Mouse (Mus musculus) midbrain, embryonic 16.5 days (tissue): ENCODE measurements at regions not wholly inside any gene's neighbourhood (a gene's known extent, or its start where the extent isn't known, plus 50 kb on each side); places are given as distances from the start of the nearest gene placed in this dataset.

Experiments used
- ATAC-seq: fragments of 200-750 bp; cut with Nextera tagmentation; 2 replicates; pipeline ENCODE4 v1.8.0; 2017; ENCODE audit warnings: moderate TSS enrichment
- H3K27ac ChIP-seq: fragments of 300-500 bp; sonication (generic); 2 replicates; pipeline ENCODE4 v1.5.1; 2014; ENCODE audit warnings: mild to moderate bottlenecking, low read length, mixed read lengths
- H3K27me3 ChIP-seq: fragments of 300-500 bp; sonication (generic); 2 replicates; pipeline ENCODE4 v1.6.1; 2014; ENCODE audit warnings: low read depth, low read length, mixed read lengths; ENCODE audit not compliant: control insufficient read depth, insufficient read depth
- H3K36me3 ChIP-seq: fragments of 300-500 bp; sonication (generic); 2 replicates; pipeline ENCODE4 v1.6.1; 2014; ENCODE audit warnings: mild to moderate bottlenecking, low read length, moderate library complexity, mixed read lengths; ENCODE audit not compliant: control insufficient read depth, insufficient read depth
- H3K4me1 ChIP-seq: fragments of 300-500 bp; sonication (generic); 2 replicates; pipeline ENCODE4 v1.6.1; 2014; ENCODE audit warnings: mild to moderate bottlenecking, low read length, mixed read lengths; ENCODE audit not compliant: control insufficient read depth, insufficient read depth
- H3K4me2 ChIP-seq: fragments of 300-500 bp; sonication (generic); 2 replicates; pipeline ENCODE4 v1.6.1; 2014; ENCODE audit warnings: mild to moderate bottlenecking, low read length, mixed read lengths
- H3K4me3 ChIP-seq: fragments of 300-500 bp; sonication (generic); 2 replicates; pipeline ENCODE4 v1.5.1; 2014; ENCODE audit warnings: low read depth, mild to moderate bottlenecking, low read length, moderate library complexity, mixed read lengths
- H3K9ac ChIP-seq: fragments of 300-500 bp; sonication (generic); 2 replicates; pipeline ENCODE4 v1.6.1; 2014; ENCODE audit warnings: low read depth, low read length, mixed read lengths
- H3K9me3 ChIP-seq: fragments of 300-500 bp; sonication (generic); replicated peaks from 2 replicates; pipeline ENCODE4 v1.6.1; 2014; ENCODE audit warnings: mild to moderate bottlenecking, low read length, mixed read lengths; ENCODE audit not compliant: control insufficient read depth, poor library complexity, severe bottlenecking
- WGBS: fragments of 180-500 bp; shearing (Covaris S2); extraction: QIAGEN DNeasy Blood & Tissue Kit; methylation state at CpG from one replicate; pipeline ENCODE4 v1.1.7; 2014; 5-methylcytosine and 5-hydroxymethylcytosine counted together

DNA sequence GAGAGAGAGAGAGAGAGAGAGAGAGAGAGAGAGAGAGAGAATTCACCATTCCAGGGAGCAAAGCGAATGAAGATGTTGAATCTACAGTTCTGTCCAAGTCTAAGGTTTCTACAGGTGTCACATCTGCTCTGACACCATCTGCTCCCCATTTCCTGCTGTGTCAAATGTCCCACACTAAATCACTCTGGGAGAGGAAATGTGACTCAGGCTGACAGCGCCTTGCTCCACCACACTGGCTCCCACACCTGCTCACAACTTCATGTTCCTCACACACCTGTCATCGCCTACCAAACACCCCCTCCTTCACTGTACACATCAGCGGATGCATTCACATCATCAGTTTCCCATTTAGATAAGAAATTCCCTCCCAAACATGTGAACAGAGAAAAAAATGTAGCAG, 366.3 kb downstream of the Synb start:
- H3K9me3 ChIP-seq: no peaks in the 10 kb centered on the region
- no peak overlapping the region for H3K9ac ChIP-seq
- H3K27me3 ChIP-seq: no peaks in the 10 kb centered on the region
- 88% methylated on average over 4 of the region's 4 CpGs for WGBS
- no peak overlapping the region for H3K4me2 ChIP-seq
- no peak overlapping the region for H3K27ac ChIP-seq
- no peak overlapping the region for H3K4me3 ChIP-seq
- no peak for ATAC-seq
- peaks cover 6% of the 10 kb centered on the region; the same call in 1 of the 2 replicates for H3K4me1 ChIP-seq
- H3K36me3 ChIP-seq: no peaks in the 10 kb centered on the region

DNA sequence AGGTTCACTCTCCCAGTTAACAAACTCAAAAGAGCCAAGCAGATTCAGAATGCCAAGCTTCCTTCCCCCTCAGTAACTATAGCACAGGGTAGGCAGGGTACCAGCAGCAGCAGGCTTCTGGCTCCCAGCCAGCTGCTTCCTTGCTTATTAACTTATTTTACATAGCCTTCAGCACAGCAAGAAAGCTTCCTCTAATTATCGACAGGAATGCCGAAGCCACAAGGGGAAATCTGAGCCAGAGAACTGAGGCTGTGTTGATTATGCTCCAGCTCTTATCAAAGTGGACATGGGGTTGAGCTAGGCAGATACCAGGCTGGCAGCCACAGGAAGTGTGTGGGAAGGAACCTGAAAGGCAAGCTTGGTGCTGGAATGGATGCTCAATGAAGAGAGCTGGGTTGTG, 371.0 kb downstream of the Synb start:
- H3K9me3 ChIP-seq: no peaks in the 10 kb centered on the region
- no peak overlapping the region for H3K4me3 ChIP-seq
- ATAC-seq: peak; percentile 94
- 14% methylated on average over 2 of the region's 2 CpGs for WGBS
- no peak overlapping the region for H3K4me2 ChIP-seq
- peaks cover 13% of the 10 kb centered on the region for H3K4me1 ChIP-seq
- H3K36me3 ChIP-seq: no peaks in the 10 kb centered on the region
- H3K9ac ChIP-seq: no peak overlapping the region
- H3K27me3 ChIP-seq: no peaks in the 10 kb centered on the region
- peak overlapping the region; percentile 10; the same call in 1 of the 2 replicates for H3K27ac ChIP-seq

DNA sequence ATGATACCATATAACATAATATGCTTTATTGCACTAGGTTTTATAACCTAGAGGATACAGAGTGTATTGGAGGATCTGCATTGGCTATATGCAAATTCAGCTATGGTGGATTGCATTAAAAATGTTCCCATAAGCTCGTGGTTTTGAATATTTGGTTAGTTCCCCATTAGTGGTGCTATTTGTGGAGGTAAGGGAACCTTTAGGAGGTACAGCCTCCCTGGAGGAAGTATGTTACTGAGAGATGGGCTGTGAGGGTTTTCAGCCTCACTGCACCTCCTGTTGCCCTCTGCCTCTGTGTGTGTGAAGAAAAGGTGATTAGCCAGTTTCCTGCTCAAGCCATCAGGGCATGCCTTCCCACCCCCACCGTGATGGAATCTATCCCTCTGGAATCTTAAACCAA, 372.1 kb downstream of the Synb start:
- Histone ChIP-seq H3K27ac (no peak overlapping the region), H3K4me3 (no peak overlapping the region), H3K4me1 (peaks cover 13% of the 10 kb centered on the region), H3K36me3 (no peaks in the 10 kb centered on the region), H3K27me3 (no peaks in the 10 kb centered on the region), H3K4me2 (no peak overlapping the region), H3K9me3 (no peaks in the 10 kb centered on the region), H3K9ac (no peak overlapping the region)
- 62% methylated on average over 2 of the region's 2 CpGs for WGBS
- ATAC-seq: no peak

DNA sequence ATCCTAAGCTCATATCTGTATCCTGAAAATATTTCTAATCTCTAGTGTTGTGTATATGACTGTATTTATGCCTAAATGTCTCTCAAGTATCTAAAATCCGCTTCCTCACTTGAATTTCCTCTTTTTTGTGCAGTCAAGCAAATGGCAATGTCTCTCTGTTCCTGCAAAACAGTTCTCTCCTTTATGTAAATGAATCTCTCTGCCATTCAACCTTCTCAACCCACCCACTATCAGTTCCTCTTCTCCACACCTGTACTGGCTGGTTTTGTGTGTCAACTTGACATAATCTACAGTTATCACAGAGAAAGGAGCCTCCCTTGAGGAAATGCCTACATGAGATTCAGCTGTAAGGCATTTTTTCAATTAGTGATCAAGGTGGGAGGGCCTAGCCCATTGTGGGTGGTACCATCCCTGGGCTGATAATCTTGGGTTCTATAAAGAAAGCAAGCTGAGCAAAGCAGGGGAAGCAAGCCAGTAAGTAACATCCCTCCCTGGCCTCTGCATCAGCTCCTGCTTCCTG, 375.5 kb downstream of the Synb start:
- Histone ChIP-seq H3K36me3 (no peaks in the 10 kb centered on the region), H3K4me1 (peaks cover 13% of the 10 kb centered on the region), H3K9me3 (no peaks in the 10 kb centered on the region), H3K27ac (no peak overlapping the region), H3K4me2 (no peak overlapping the region), H3K9ac (no peak overlapping the region), H3K4me3 (no peak overlapping the region), H3K27me3 (no peaks in the 10 kb centered on the region)
- ATAC-seq: no peak
- WGBS: 88% methylated on average over 1 of the region's 1 CpGs

DNA sequence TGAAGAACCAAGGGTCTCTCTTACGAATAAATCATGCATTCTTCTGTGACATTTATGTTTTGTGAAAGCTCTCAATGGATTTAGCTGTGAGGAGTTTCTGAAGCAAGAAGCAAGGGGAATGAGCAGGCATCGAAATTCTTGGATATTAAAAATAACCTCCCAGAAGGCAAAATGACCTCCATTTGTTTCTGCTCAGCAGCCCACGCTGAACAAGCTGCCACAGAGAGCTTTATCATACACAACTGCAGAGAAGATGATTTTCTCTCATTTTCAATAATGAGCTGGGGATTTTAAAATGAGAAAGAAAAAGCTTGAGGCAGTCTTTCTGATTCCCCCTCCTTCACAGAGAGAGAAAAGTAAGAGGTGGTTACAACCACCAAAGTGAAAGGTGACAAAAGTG, 394.2 kb downstream of the Synb start:
- no peaks in the 10 kb centered on the region for H3K27me3 ChIP-seq
- no peak for ATAC-seq
- H3K36me3 ChIP-seq: no peaks in the 10 kb centered on the region
- H3K9me3 ChIP-seq: no peaks in the 10 kb centered on the region
- H3K9ac ChIP-seq: no peak overlapping the region
- H3K27ac ChIP-seq: no peak overlapping the region
- H3K4me1 ChIP-seq: no peaks in the 10 kb centered on the region
- no peak overlapping the region for H3K4me2 ChIP-seq
- H3K4me3 ChIP-seq: no peak overlapping the region
- 76% methylated on average over 3 of the region's 3 CpGs for WGBS

DNA sequence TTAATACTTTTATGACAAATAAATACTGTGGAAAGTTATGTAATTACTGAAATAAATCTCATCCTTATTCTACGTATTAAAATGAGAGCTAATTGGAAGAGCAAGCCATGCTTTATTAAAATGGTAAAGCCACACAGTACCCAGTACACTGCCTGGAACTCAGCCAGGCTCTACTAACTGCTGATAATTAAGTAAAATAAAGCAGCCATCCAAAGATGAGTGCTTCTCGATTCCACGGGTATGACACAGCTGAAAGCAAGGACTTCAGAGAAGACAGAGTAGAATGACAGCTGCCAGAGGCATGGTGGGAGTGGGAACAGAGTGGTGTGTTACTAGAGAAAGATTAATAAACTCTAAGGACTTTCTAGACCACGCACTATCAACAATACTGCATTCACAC, 416.9 kb downstream of the Synb start:
- Histone ChIP-seq H3K9ac (no peak overlapping the region), H3K27ac (no peak overlapping the region), H3K4me1 (no peaks in the 10 kb centered on the region), H3K4me3 (no peak overlapping the region), H3K36me3 (no peaks in the 10 kb centered on the region), H3K9me3 (no peaks in the 10 kb centered on the region), H3K4me2 (no peak overlapping the region), H3K27me3 (no peaks in the 10 kb centered on the region)
- ATAC-seq: no peak
- 67% methylated on average over 4 of the region's 4 CpGs for WGBS

DNA sequence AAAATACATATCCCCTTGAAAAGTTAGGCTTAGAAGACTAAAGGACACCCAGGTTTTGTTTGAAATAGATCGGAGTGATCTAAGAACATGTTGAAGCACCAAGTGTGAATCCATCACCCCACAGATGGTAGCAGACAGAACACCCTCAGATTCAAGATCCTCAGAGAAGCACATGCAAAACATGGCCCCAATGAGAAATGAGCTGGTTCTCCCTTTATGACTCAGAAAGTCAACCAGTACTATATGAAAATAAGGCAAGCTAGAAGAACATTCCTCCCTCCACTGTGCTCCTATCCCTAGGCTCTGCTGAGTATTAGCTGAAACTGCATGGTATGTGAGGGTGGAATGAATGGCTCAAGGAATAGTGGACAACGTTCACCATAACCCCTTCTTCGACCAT, 433.0 kb downstream of the Synb start:
- Histone ChIP-seq H3K36me3 (no peaks in the 10 kb centered on the region), H3K9me3 (0 out of 2 replicates have a peak, but pooled peaks cover 2% of the 10 kb centered on the region), H3K9ac (no peak overlapping the region), H3K4me1 (no peaks in the 10 kb centered on the region), H3K27ac (no peak overlapping the region), H3K4me2 (no peak overlapping the region), H3K4me3 (no peak overlapping the region), H3K27me3 (no peaks in the 10 kb centered on the region)
- WGBS: 94% methylated on average over 3 of the region's 3 CpGs
- ATAC-seq: no peak

DNA sequence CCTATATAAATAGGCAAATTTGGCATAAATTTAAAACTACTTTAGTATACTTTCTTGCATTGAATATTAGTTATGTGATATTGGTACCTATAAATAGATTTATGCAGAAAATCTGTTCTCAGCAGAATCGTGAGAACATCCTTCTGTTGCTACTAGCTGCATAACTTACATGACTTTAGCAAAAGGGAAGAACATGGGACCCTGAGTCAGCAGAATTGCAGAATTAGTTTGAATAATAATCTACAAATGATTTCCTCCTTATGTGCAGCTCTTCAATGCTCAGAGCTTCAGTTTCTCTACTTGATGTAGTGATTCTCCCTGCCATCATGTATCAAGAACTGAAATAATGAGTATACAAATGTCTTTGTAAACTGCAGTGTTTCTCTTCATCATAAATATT, 436.2 kb downstream of the Synb start:
- no peaks in the 10 kb centered on the region for H3K4me1 ChIP-seq
- H3K27ac ChIP-seq: no peak overlapping the region
- H3K4me3 ChIP-seq: no peak overlapping the region
- H3K9ac ChIP-seq: no peak overlapping the region
- no peak overlapping the region for H3K4me2 ChIP-seq
- 69% methylated on average over 1 of the region's 1 CpGs for WGBS
- ATAC-seq: no peak
- H3K27me3 ChIP-seq: no peaks in the 10 kb centered on the region
- no peaks in the 10 kb centered on the region for H3K36me3 ChIP-seq
- H3K9me3 ChIP-seq: 0 out of 2 replicates have a peak, but pooled peaks cover 2% of the 10 kb centered on the region

DNA sequence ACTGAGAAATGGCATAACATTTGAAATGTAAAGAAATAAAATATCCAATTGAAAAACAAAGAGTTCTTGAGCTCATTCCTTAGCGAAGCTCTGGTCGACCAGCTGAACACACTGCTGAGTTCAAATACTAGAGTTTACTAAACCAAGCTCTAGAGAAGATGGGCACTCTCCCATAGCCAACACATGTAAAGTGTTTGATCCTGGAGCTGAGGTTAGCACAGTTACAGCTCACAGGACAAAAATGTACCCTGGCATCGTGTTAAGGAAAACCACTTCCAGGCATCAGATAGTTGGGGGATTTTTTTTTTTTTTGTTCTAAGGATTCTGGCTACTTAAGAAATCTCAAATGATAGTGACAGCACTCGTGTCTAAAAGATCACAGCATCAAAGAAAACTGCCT, 445.6 kb downstream of the Synb start:
- no peak overlapping the region for H3K4me3 ChIP-seq
- H3K4me1 ChIP-seq: no peaks in the 10 kb centered on the region
- H3K27me3 ChIP-seq: no peaks in the 10 kb centered on the region
- no peak overlapping the region for H3K4me2 ChIP-seq
- H3K36me3 ChIP-seq: no peaks in the 10 kb centered on the region
- no peak overlapping the region for H3K9ac ChIP-seq
- no peak overlapping the region for H3K27ac ChIP-seq
- 83% methylated on average over 4 of the region's 4 CpGs for WGBS
- no peak for ATAC-seq
- H3K9me3 ChIP-seq: no peaks in the 10 kb centered on the region

DNA sequence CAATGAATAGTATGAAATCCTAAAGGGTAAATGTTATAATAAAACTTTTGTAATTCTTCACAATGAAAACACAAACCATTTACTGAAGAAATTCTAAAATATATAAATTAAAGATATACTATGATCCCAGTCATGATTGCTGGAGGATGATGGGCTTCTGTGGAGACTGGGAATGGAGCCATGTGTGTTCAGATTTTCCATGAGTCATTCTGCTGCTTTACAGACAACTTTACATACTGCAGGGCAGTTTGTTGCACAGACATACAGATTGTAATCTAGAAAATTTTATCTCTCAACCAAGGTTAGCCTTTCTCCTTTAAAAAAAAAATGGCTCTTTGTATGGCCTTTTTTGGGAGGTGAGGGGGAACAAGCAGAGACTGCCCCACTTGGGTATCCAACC, 446.5 kb downstream of the Synb start:
- Histone ChIP-seq H3K4me1 (no peaks in the 10 kb centered on the region), H3K27me3 (no peaks in the 10 kb centered on the region), H3K9ac (no peak overlapping the region), H3K36me3 (no peaks in the 10 kb centered on the region), H3K9me3 (no peaks in the 10 kb centered on the region), H3K4me3 (no peak overlapping the region), H3K4me2 (no peak overlapping the region), H3K27ac (no peak overlapping the region)
- ATAC-seq: no peak
